Mouse (Mus musculus) adrenal gland, adult (tissue): ENCODE results near the gene Gm14434.
"Not testable (repeated sequence)": the region's sequence is repeated elsewhere in the genome, so short reads cannot be mapped to it uniquely, and the experiment has no call there.

ENCODE experiments used
- DNase-seq, 2 experiments: peaks; one replicate each; pipeline ENCODE4 v3.0.0; 2022 to 2023; ENCODE audit warnings: low spot score in 1 of 2; ENCODE audit not compliant: inconsistent age in 2 of 2

Gm14434 gene

GRCm38 (mm10) chr2:176486683-176487082, at the start of gene Gm14434:
Gene Gm14434 (minus strand): TSS chr2:176486783.
- not testable (repeated sequence) for DNase-seq

DNA sequence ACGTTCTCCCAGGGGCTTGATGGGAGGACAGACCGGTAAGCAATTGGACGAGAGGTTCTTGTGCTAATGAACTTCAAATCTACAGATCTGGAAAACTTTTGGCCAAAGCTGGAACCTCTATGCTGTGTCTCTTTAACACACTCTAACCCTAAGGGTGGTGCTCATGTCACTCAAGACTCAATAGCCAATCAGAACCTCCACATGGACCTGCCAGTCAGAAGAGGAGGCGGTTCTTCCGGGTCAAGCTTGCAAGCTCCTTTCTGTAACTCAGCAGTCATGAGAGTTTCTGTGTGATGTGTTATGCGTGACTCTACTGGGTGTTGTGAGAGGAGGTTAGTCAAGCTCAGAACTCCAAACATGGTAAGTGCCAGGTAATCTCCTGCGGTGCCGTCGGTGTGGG, 34.2 kb upstream of the Gm14434 start, which contains the start of gene Zfp967:
Gene Zfp967, plus strand, starts transcription at position 301 of the 400 bp plus-strand sequence.
- not testable (repeated sequence) for DNase-seq

- not testable (repeated sequence) for DNase-seq
These were observed 63.3 kb downstream of the Gm14434 start, which contains the start of gene Gm14435 for GRCm38 (mm10) chr2:176423294-176423693. Gene Gm14435 (plus strand): TSS chr2:176423594.
